Mouse (Mus musculus) monocyte, adult 5-6 weeks (primary cell): ENCODE data around the gene Spata31d1d. TPM values are rescaled to one million over a fixed set of nuclear protein-coding genes. Genes with fewer than 3 reads are reported as not detected.
"Not testable (repeated sequence)": the region's sequence is repeated elsewhere in the genome, so short reads cannot be mapped to it uniquely, and the experiment has no call there.

Experiments used
- ATAC-seq: fragments of 153-309, 156-312 bp; replicated peaks from 2 replicates; pipeline ENCODE4 v1.8.0; 2017; ENCODE audit warnings: mild to moderate bottlenecking; ENCODE audit not compliant: low TSS enrichment, insufficient number of reproducible peaks, severe bottlenecking, poor library complexity, low FRiP score
- total RNA-seq: library from RNA; stranded (forward); fragments of 200-1000, 200-491, 200-594 nt; gene quantifications from 3 replicates; pipeline ENCODE4 v1.2.3, GENCODE M21; 2017

The Spata31d1d gene
- total RNA-seq = not detected in 3 replicates

DNA sequence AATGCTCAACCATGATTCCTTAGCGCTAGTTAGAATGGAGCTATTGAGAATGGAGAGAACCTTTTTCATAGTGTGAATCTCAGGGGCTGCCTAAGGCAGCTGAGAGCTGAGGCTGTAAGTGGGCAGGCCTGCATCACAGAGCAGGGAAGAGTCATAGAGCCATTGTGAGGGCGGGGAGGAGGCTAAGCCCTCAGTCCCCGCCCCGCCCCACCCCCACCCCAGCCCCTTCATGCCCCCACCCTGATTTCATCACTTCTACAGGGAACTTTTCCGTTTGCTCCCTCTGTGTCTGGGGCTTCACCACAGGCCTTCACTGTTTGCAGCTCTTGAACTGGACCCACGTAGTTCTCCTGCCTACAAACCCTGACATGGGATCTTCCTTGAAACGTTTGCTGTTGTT is at the start of gene Spata31d1d:
Gene Spata31d1d, minus strand, starts transcription at position 101 of the 400 bp plus-strand sequence.
- no peak for ATAC-seq

- ATAC-seq = not testable (repeated sequence)
Observed at GRCm38 (mm10) chr13:59779744-59780264, 48.3 kb upstream of the Spata31d1d start.

GRCm38 (mm10) chr13:59779213-59779612 is 47.7 kb upstream of the Spata31d1d start:
- ATAC-seq = no peak

GRCm38 (mm10) chr13:59775168-59775567 is 43.6 kb upstream of the Spata31d1d start:
- ATAC-seq = no peak

GRCm38 (mm10) chr13:59771257-59771656 is 39.7 kb upstream of the Spata31d1d start:
- peak; percentile 52 for ATAC-seq

- ATAC-seq = no peak
Observed at GRCm38 (mm10) chr13:59770847-59771246, 39.3 kb upstream of the Spata31d1d start.

GRCm38 (mm10) chr13:59770164-59770562 is 38.6 kb upstream of the Spata31d1d start:
- ATAC-seq = peak; percentile 59

- peak; percentile 94 for ATAC-seq
Observed at GRCm38 (mm10) chr13:59769296-59770163, 38.0 kb upstream of the Spata31d1d start, which contains the start of gene Isca1. Isca1 (minus strand) TSS chr13:59769810.

DNA sequence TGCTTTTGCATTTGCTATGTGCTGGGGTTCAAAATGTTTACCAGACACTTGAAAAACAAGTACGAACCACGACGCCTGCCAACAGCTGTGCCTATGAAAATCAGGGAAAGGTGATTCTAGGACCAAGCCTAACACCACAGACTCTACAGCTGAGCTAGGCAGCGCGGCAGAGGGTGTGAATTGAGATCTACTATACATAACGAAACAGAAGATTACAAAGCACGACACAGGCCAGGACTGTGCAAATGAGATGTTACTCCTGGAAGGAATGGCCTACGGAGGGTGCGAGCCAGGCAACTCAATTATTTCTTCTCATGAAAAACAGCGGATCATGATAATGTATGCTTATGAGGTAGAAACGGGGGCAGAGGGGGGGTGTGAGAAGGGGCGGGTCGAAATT is 37.0 kb upstream of the Spata31d1d start:
- no peak for ATAC-seq

DNA sequence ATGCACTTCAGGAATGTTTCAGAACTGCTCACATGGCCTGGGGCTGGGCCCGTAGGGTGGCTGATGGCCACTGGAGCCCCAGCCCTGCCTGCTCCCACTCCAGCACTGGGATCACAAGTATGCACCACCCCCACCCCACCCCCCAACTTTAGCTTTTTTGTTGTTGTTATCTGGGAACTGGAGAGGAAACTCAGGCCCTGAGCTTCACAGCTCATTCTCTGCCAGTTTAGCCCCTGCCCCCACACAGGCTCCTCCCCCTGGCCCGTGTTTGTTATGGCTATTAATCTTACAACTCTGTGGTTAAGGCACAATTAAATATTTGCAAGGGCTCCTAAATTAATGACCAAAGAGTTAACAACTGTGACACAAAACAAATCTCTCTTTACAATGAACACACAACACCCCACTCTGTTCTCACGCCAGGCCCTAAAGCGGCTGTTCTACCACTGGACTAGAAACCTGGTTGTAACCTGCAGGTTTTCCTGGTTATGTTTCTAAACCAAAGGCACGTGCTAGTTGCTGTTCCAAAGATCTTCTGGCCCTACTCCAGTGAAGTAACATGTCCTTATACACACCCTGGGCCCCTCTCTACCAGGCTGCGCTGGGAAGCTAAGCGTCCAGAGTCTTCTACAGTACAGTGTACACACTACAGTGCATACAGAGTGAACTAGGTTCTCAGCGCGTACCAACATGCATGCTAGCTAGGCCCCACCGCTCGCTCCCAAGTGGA is 35.4 kb upstream of the Spata31d1d start:
- ATAC-seq = no peak

DNA sequence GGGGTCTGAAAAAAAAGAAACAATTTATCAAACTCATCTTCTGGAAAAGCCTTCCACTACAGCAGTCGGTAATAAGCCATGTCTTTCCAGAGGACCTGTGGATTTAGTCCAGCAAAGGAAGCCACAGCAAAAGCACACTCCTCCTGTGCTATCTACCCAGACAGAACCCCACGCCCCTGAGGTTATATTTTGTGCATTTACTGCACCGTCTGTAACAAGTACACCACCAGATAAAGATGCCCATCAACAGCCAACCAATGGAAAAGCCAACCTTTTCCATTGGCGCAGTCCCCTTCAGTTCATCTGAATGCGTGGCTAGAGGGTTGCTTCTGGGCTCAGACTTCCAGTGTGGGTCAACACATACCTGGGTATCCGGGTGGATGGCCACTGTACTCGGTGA is 31.2 kb upstream of the Spata31d1d start:
- no peak for ATAC-seq

DNA sequence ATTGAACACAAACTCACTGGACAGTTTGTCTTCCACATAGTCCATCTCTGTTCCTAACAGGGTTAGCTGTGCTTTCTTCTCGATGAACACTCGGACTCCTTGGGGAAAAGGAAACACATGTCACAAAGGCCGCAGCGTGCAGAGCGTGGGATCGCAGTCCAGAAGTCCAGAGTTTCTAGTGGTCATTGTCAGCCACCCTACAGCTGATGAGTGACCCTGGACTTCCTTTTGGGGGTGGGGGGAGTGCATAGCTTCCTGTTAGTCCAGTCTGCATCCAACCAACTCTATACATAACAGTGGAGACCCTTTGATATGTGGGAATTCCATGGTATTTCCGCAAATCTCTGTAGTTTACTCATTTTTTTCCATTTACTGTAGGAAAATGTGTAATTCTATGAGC is 25.4 kb upstream of the Spata31d1d start:
- ATAC-seq = no peak

- ATAC-seq = no peak
Observed at GRCm38 (mm10) chr13:59750310-59750709, 18.8 kb upstream of the Spata31d1d start.

GRCm38 (mm10) chr13:59746711-59747110 is 15.2 kb upstream of the Spata31d1d start, which contains the start of gene 1700014D04Rik:
1700014D04Rik (minus strand) TSS chr13:59746752.
- ATAC-seq = peak; percentile 31; the same call in 1 of the 2 replicates

- ATAC-seq = no peak
Observed at GRCm38 (mm10) chr13:59746164-59746563, 14.6 kb upstream of the Spata31d1d start.

GRCm38 (mm10) chr13:59745462-59745861 is 13.9 kb upstream of the Spata31d1d start:
- ATAC-seq = no peak

DNA sequence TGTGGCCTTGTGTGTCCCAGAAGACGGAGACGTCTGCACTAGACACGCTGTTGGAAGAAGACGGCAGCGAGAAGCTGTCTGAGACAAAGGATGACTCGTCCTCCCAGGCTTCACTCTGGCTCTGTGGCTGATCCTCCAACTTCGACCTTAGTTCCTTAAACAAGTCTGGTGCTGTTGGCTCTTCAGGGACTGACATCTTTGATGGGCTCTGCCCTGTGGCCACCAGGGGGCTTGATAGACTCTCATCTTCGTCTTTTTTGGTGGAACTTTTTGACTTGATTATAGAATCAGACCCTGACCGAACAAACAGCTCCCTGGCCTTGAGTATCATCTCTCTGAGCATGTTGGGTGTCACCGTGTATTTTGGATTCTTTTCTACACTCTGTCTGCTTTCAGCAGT is 10.1 kb upstream of the Spata31d1d start:
- no peak for ATAC-seq

DNA sequence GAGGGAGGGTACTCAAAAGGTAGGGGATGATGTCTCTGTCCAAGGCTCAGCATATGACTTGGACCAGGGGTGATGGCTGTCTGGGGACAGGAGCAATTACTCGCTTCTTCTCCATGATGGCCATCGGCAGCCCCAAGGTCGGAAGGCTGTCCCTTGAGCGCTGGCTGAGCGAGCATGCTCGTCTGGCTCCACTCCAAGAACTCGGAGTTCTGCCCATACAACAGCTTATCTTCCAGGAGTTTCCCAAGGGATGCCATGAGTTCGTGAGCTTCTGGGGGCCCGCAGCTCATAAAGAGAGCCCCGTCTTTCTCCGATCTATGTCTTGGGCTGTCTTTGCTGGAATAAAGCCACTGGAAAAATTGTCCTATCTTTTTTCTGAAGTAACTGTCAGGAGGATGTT is 9.5 kb upstream of the Spata31d1d start:
- no peak for ATAC-seq

DNA sequence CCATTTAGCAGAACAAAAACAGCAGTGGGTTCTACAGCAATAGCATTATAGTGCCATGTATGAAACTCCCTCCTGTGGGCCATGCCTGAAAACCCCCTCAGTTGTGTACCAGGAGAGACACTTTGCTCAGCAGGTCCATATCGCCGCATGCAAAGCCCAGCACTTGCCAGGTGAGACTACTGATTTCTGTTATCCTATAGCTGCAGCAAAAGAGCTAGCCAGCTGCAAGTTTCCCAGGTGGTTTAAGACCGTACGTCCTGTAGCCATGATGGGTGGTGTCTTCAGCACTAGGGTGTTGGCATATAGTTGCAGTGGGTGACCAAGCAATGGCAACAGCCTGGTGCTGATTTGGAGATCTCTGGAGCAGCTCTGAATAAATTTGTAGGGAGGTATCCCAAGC is 7.8 kb upstream of the Spata31d1d start:
- no peak for ATAC-seq
